Mouse (Mus musculus) embryo, embryonic 10 days (tissue): ENCODE results near the gene Neurl2.
"Not testable (repeated sequence)": the region's sequence is repeated elsewhere in the genome, so short reads cannot be mapped to it uniquely, and the experiment has no call there.

Experiments used
- DNase-seq: peaks from one replicate; pipeline ENCODE4 v3.0.0-alpha.2; 2015; ENCODE audit warnings: low spot score

The Neurl2 gene

DNA sequence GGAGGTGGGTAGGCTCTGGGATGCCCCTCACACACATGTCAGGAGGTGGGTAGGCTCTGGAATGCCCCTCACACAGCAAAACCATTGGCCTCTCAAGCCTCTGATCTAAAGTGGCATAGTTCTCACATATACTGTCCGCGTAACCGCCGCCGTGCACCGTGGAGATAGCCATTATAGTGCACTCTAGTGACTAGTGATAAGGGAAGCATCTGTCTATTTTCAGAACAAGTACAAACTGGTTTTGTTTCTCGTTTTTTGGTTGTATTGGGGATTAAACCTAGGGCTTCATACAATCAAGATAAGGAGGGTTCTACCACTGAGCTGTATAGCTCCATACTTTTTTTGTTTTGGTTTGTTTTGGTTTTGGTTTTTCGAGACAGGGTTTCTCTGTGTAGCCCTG, 17.4 kb downstream of the Neurl2 start:
- no peak for DNase-seq

DNA sequence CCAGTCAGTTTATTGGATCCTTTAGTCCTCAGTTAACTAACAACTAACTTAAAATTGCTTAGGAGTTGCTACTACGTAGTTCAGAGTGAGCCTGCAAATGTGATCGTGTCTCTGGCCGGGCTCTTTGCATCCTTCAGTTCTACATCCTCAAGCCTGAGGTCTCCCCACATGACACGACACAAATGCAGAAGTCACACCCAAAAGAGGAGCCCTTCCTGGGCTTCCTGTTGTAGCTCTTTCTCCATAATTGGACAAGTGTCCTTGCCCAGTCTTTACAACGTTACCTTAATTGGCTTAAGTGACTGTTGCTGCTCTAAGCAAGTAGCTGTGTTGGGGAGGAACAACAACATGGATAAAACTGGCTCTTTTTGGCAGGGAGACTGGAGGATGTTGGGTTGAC, 17.9 kb downstream of the Neurl2 start:
- DNase-seq = no peak

DNA sequence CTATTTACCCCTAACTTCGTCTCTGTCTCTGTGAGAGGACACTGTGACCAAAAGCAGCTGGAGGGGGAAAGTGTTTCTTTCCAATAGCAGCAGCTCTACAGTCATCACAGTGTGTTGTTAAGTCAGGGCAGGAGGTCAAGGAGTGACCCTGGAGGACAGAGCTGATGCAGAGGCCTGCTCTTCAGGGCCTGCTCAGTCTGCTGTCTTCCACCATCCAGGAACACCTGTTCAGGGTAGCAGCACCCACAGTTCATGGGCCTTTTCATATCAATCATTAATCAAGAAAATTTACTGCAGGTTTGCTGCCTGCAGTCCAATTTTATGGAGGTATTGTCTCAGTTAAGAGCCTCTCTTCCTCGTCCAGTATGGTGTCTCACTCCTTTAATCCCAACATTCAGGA, 19.7 kb downstream of the Neurl2 start:
- DNase-seq = no peak

- DNase-seq = no peak
Measured at GRCm38 (mm10) chr2:164806614-164807013, 26.6 kb downstream of the Neurl2 start.

DNA sequence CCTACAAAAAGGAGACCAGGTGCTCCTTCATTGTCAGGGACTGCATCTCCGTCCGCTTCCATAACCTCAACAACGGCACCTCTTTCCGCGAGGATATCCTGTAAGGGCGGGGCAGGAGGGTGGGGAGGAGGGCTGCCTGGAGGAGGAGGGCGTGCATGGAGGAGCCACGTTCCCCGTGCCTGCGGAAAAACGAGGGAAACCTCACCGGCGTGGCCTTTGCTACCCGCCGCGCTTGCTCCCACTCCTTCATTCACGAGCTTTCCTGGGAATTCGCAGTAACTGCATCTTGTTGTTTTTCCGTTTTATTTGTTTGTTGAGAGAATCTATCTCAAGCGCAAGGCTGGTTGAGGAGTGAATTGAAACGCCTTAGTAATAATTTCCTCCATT, 27.9 kb downstream of the Neurl2 start:
- no peak for DNase-seq

DNA sequence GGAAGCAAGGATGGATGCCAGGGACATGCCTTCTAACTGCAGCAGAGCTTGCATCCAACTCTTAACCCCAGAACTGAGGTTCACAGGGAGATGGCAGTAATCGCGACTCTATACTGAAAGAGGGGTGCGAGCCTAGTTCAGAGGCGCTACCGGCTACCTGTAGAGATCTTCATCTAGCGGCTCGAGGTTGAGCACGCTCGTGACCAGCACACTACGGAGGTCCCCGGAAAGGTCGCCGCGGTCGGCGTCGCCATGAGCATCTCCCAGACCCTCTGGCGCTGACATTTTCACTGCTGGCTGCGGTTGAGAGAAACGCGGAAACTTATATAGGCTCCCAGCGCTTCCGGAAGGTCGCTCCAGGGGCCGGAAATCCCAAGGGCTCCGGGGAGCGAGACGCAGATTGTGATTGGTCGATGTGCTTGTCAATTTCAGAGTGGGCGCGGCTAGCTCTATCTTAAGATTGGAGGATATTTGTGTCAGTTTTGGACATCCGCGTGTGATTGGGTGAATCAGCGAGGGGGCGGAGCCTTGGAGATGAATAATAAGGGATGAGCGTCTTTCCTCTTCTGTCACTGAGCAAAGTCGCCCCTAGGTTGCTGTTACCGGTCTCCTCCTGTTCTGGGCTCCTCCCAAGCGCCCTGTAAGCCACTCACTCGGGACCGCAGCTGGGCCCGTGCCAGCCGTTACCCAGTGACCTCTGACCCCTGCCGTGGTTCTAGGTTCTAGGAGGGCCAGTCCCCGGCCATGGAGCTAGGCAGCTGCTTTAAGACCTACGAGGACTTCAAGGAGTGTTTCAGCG, 28.5 kb downstream of the Neurl2 start, which contains the start of the genes Acot8 and Zswim3:
Gene Acot8 (minus strand): TSS at position 350 of the 799 bp plus-strand sequence.
Gene Zswim3 (plus strand): TSS at position 566 of the 799 bp plus-strand sequence.
- DNase-seq = peak; percentile 99

- DNase-seq = no peak
Measured at GRCm38 (mm10) chr2:164803921-164804313, 29.3 kb downstream of the Neurl2 start.

- no peak for DNase-seq
Measured at GRCm38 (mm10) chr2:164803201-164803920, 29.9 kb downstream of the Neurl2 start.

DNA sequence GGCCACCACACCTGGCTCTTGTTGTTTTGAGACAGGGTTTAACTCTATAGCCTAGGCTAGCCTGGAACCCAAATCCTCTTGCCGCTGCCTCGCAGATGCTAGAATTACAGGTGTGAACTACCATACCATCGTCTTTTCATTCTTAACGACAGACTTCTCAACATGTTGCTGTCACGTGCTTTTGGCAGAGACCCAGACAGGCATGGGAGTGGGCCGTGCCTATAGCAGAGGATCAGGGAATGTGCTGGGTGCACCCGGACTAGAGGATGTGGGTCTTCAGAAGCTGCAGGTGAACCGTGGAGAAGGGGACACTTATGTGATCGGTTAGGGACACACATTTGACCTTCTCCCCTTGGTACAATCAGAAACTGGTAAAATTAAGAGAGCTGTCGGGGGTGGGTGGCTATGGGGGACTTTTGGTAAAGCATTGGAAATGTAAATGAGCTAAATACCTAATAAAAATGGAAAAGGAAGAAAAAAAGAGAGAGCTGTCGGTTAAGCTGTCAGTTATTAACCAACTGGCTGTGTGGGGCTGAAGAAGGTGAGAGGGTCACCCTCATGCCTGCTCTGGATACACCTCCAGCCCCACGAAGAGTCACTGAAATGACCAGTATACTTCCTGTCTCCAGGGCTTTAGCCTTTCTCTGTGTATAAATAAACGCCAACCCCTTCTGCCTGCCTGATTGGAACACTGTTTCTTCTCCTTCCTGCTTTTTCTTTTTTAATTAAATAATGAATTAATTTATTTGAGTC, 32.8 kb downstream of the Neurl2 start:
- DNase-seq = no peak

DNA sequence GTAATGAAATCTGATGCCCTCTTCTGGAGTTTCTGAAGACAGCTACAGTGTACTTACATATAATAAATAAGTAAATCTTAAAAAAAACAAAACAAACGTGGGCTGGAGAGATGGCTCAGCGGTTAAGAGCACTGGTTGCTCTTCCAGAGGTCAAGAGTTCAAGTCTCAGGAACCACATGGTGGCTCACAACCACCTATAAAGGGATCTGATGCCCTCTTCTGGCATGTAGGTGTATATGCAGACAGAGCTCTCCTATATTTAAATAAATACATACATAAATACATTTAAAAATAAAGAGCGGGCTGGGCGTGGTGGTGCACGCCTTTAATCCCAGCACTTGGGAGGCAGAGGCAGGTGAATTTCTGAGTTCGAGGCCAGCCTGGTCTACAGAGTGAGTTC, 34.7 kb downstream of the Neurl2 start:
- not testable (repeated sequence) for DNase-seq

DNA sequence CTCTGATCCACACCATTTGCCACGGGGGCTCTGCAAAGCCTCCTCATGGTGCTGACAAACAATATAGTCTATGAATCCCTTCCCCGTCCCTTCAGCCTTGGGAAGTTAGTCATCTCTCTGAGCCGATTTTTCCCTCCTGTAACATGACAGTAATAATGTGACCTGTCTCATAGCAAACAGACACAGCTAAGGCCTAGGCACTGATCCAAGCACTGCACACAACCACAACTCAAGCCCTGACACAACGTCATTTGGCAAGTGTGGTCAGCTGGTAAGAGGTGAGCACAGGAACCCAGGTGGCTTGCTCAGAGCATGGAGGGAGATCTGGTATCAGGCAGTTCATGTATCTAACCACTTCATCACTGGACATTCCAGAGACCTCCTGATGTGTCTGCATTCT, 37.4 kb downstream of the Neurl2 start:
- no peak for DNase-seq

GRCm38 (mm10) chr2:164794293-164794692, 39.0 kb downstream of the Neurl2 start:
- DNase-seq = peak; percentile 90

DNA sequence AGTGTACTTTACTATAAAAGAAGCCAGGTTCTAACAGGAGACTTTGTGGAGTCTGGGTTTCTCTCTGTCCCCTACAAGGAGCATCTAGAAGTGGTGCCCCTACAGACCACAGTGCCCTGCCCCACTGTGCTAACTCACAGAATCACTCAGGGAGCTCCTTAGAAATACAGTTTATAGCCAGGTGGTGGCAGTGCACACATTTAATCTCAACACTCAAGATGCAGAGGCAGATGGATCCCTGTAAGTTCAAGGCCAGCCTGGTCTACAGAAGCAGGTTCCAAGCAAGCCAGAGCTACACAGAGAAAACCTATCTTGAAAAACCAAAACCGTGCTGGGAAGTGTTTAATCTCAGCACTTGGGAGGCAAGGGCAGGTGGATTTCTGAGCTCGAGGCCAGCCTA, 39.5 kb downstream of the Neurl2 start:
- peak; percentile 19 for DNase-seq

DNA sequence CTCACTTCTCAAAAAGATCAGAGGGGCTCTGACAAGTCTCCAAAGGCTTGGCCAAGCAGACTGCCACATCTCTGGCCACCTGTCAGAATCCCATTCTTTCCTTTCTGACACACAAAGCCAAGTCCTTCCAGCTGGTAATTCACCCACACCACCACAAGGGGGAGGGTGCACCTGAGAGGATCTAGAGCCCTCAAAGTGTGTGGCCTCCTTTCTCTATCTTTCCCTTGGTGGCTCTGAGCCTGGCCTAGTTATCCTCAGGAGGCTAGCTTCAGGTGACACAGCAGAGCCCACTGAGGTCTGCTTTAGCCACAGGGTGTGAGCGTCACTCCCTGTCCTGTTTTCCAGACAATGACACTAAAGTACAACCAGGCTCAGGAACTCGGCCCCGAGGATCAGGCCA, 40.0 kb downstream of the Neurl2 start:
- peak; percentile 77 for DNase-seq

DNA sequence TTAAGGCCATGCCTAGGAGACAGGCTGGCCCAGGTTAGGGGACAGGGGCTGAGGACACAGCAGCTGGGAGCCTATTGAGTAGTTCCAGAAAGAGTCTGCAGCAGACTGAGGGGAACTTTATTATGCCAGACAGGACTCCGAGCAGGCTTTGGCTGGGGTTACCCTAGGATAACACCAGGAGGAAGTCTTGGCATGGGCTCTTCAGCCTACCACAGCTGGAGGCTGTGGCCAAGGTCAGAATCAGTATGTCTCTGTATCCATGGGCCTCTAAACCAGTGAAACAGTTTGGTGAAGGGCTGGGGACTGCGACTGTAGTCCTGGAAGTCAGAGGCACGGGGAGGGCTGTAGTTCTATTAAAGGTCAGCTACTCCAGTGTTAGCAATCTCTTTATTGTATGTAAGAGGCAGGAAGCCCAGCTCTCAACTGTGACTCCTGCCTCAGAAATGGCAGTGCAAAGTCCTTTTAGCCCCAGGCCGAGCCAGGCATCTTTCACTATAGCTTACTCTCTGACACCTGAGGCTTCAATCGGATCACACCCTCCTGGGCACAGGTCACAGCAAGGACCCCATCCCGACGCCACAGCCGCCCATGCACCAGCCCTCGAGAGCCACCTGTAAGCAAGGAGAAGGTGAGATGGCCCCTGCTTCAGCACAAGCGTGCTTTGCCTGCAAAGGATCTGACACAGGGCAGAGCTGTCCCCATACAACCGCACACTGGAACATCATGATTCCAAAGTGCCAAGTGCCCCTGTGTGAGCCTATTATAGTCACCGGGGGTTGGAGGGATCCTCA, 40.7 kb downstream of the Neurl2 start:
- DNase-seq = no peak

- DNase-seq = no peak
Measured at GRCm38 (mm10) chr2:164791841-164792261, 41.4 kb downstream of the Neurl2 start.

DNA sequence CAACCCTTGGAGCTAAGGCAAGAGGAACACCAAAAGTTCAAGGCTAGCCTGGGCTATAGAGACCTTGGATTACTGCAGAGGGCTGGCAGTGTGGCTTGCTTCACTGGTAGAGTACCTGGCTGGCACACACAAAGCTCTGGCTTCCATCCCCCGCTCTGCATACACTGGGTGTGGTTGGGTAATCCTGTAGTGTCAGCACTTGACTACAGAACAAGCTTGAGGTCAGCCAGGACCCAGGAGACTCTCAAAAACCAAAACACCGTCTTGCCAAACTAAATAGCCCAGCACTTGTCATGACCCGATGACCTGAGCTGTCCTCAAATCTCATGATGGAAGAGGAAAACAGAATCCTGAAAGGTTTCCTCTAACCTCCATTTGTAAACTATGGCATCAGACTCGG, 42.8 kb downstream of the Neurl2 start:
- no peak for DNase-seq

- DNase-seq = no peak
Measured at GRCm38 (mm10) chr2:164788411-164788810, 44.8 kb downstream of the Neurl2 start.

DNA sequence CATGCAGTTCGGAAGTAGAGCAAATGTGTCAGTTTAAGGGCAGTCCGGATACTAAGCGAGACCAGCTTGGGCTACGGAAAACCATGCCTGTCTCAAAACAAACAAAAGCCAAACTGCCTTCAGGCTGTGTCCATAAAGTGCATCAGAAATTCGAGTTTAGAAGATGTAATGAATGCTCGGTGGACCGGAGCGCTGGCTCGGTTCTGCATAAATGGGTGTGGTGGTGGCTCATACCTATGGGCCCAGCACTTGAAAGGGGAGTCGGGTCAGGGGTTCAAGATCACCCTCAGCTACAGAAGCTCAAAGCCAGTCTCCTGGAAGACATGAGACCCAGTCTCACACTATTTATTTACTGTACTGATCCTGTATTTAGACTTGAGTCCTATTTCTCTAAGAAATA, 45.5 kb downstream of the Neurl2 start:
- no peak for DNase-seq

DNA sequence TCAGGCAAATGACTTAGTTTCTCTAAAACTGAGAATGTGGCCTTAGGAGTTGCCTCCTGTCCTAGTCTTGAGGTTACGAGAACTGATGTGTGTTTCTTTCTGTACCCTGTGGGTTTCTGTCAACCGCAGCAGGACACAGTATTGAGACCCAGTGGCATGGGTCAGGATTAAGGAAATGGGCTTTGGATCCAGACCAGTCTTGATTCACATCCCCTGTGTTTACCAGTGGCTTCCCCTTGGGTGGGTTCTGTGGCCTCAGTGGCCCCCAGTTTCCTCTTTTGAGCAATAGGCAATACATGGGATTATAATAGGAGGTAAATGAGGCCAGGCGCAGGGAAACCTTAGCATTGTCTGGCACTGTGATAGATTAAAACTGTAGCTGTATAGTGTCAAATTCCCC, 46.2 kb downstream of the Neurl2 start:
- DNase-seq = no peak

DNA sequence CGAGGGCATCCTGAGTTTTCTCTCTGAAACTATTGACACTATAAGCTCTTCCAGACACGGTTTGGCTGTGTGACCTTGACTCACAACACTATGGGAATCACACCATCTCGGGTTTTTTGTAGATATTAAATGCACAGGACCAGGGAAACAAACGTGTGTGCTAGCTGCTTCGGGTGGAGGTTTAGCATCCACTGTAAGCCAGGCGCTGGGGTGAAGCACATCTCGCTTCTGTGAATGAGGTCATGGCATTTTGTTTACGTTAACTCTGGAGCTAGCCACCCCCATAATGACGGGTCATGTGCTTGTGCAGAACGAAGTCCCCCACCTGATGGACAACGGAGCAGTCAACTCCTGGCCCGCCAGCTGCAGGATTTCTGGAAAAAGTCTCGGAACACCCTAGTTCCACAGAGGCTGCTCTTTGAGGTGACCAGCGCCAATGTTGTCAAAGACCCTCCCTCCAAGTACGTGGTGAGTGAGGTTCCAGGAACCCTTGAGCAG, 46.8 kb downstream of the Neurl2 start:
- DNase-seq = peak; percentile 42
